Mouse (Mus musculus): ENCODE measurements around the gene Palm. TPM values are rescaled to one million over a fixed set of nuclear protein-coding genes. Genes with fewer than 3 reads are reported as not detected.

The Palm gene
- polyA plus RNA-seq (2014; fragmentation: Nextera tagmentation; extraction: Ambion mirVana): 233 and 247 TPM in 2 replicates

DNA sequence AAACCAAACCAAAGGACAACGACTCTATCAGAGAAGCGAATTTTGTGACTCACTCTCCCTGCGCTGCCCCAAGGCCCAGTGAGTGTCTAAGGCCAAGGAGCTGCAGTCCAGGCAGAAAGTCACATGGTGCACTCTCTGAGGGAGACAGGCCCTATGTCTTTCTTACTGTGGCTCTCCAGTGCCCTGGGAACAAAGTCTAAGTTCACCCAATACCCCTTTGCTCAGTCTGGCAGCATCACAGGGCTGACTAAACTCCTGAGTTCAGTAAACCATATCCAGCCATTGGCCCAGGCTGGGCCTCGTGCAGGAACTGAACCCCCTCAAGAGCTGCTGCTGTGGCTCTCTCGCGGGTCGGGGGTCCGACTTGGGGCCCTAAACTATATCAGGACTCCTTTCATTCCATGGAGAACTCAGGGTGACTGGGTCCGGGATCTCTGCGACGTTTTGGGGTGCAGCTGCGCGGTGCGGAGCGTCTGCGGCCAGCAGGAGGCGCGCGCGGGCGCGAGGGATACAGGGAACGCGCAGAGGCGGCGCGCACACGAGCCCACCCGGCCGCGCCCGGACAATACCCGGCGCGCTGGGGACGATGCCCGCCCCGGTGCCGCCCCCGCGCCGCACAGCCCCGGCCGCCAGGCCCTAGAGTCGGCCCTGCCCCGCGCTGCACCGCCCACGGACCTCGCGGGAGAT lies at the start of gene Palm:
TSS of gene Palm (plus strand) at position 522 of the 687 bp plus-strand sequence.
- peak within 1 kb of the TSS; percentile 85 for H3K4me3 ChIP-seq (ENCODE audit: low read depth, low read length)
- H3K9ac ChIP-seq (replicated peaks; ENCODE audit: low read depth, low read length): peak within 1 kb of the TSS; percentile 97
- 5% methylated on average over 51 of the region's 51 CpGs for WGBS
- peak; percentile 73 for ATAC-seq (ENCODE audit: low read depth)
- H3K4me1 ChIP-seq (ENCODE audit: control insufficient read depth, insufficient read depth, low read length): peaks cover 19% of the 10 kb centered on the region
- H3K27me3 ChIP-seq (ENCODE audit: control insufficient read depth, insufficient read depth, low read length): no peaks in the 10 kb centered on the region; the same call in 1 of the 2 replicates
- peak within 1 kb of the TSS; percentile 80 for H3K4me2 ChIP-seq (ENCODE audit: low read depth, low read length)
- H3K9me3 ChIP-seq (ENCODE audit: control insufficient read depth, low read length): no peaks in the 10 kb centered on the region
- H3K27ac ChIP-seq (ENCODE audit: low read depth, low read length): peak within 1 kb of the TSS; percentile 88
- H3K36me3 ChIP-seq (ENCODE audit: control insufficient read depth, insufficient read depth, low read length): no peaks in the 10 kb centered on the region

GRCm38 (mm10) chr10:79743650-79744365 lies 49.6 kb upstream of the Palm start:
- Histone ChIP-seq H3K4me2 (ENCODE audit: low read depth, low read length) (no peak overlapping the region), H3K27me3 (ENCODE audit: control insufficient read depth, insufficient read depth, low read length) (no peaks in the 10 kb centered on the region), H3K36me3 (ENCODE audit: control insufficient read depth, insufficient read depth, low read length) (peaks cover 48% of the 10 kb centered on the region), H3K4me3 (ENCODE audit: low read depth, low read length) (no peak overlapping the region), H3K9me3 (ENCODE audit: control insufficient read depth, low read length) (peaks cover 10% of the 10 kb centered on the region), H3K27ac (ENCODE audit: low read depth, low read length) (no peak overlapping the region), H3K4me1 (ENCODE audit: control insufficient read depth, insufficient read depth, low read length) (0 out of 2 replicates have a peak, but pooled peaks cover 9% of the 10 kb centered on the region), H3K9ac (replicated peaks; ENCODE audit: low read depth, low read length) (no peak overlapping the region)
- no peak for ATAC-seq (ENCODE audit: low read depth)
- 97% methylated on average over 15 of the region's 15 CpGs for WGBS

DNA sequence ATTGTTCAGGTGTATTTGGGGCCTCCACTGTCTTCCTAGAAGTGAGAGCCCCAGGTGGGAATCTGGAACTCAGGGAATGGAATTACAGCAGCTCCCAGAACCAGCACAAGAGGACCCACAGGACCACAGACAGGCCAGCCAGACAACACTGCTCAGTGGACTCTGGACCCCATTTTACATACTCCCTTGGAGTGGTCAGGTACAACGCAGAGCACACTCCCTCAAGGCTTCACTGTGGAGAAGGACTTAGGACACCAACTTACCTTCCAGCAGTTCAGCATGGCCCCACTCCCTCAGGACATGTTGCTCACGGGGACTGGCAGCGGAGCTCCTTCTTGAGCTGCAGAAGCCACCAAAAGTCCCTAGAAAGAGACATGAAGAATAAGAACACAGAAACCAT lies 48.0 kb upstream of the Palm start:
- Histone ChIP-seq H3K4me1 (ENCODE audit: control insufficient read depth, insufficient read depth, low read length) (0 out of 2 replicates have a peak, but pooled peaks cover 9% of the 10 kb centered on the region), H3K27me3 (ENCODE audit: control insufficient read depth, insufficient read depth, low read length) (no peaks in the 10 kb centered on the region), H3K4me2 (ENCODE audit: low read depth, low read length) (peak overlapping the region; percentile 75), H3K9me3 (ENCODE audit: control insufficient read depth, low read length) (no peaks in the 10 kb centered on the region), H3K27ac (ENCODE audit: low read depth, low read length) (no peak overlapping the region), H3K36me3 (ENCODE audit: control insufficient read depth, insufficient read depth, low read length) (peaks cover 32% of the 10 kb centered on the region), H3K4me3 (ENCODE audit: low read depth, low read length) (peak overlapping the region; percentile 62; the same call in 1 of the 2 replicates), H3K9ac (replicated peaks; ENCODE audit: low read depth, low read length) (no peak overlapping the region)
- 88% methylated on average over 3 of the region's 3 CpGs for WGBS
- ATAC-seq (ENCODE audit: low read depth): no peak

- Histone ChIP-seq H3K4me3 (ENCODE audit: low read depth, low read length) (peak within 1 kb of the TSS; percentile 62), H3K27me3 (ENCODE audit: control insufficient read depth, insufficient read depth, low read length) (no peaks in the 10 kb centered on the region), H3K36me3 (ENCODE audit: control insufficient read depth, insufficient read depth, low read length) (peaks cover 24% of the 10 kb centered on the region), H3K27ac (ENCODE audit: low read depth, low read length) (no peak within 1 kb of the TSS), H3K4me2 (ENCODE audit: low read depth, low read length) (peak within 1 kb of the TSS; percentile 75), H3K9ac (replicated peaks; ENCODE audit: low read depth, low read length) (peak within 1 kb of the TSS; percentile 51), H3K9me3 (ENCODE audit: control insufficient read depth, low read length) (no peaks in the 10 kb centered on the region), H3K4me1 (ENCODE audit: control insufficient read depth, insufficient read depth, low read length) (0 out of 2 replicates have a peak, but pooled peaks cover 9% of the 10 kb centered on the region)
- ATAC-seq (ENCODE audit: low read depth): peak; percentile 95
- 3% methylated on average over 38 of the region's 38 CpGs for WGBS
These were observed 47.2 kb upstream of the Palm start, which contains the start of gene Polrmt for GRCm38 (mm10) chr10:79745898-79746773. TSS of gene Polrmt (minus strand) at chr10:79746581.

DNA sequence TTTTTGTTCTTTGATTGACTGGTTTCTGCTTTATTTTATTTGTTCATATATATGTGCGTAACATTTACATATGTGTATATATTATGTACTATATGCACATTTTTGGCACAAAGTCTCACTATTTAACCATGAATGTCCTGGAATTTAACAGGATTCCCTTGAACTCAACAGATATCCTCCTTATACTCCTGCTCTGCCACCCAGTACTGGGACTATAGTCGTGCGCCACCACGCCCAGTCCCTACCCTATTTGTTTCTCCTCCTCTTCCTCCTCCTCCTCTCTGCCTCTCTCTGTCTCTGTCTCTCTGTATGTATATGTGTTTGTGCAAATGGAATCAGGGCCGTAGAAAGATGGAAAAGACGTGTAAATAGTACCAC lies 46.6 kb upstream of the Palm start:
- WGBS: 23% methylated on average over 6 of the region's 6 CpGs
- Histone ChIP-seq H3K27me3 (ENCODE audit: control insufficient read depth, insufficient read depth, low read length) (no peaks in the 10 kb centered on the region), H3K4me3 (ENCODE audit: low read depth, low read length) (peak overlapping the region; percentile 62), H3K4me2 (ENCODE audit: low read depth, low read length) (peak overlapping the region; percentile 75), H3K36me3 (ENCODE audit: control insufficient read depth, insufficient read depth, low read length) (peaks cover 18% of the 10 kb centered on the region), H3K9me3 (ENCODE audit: control insufficient read depth, low read length) (no peaks in the 10 kb centered on the region), H3K9ac (replicated peaks; ENCODE audit: low read depth, low read length) (0 out of 2 replicates have a peak overlapping the region, but pooled peaks have one; percentile 21), H3K27ac (ENCODE audit: low read depth, low read length) (no peak overlapping the region), H3K4me1 (ENCODE audit: control insufficient read depth, insufficient read depth, low read length) (0 out of 2 replicates have a peak, but pooled peaks cover 9% of the 10 kb centered on the region)
- peak; percentile 61 for ATAC-seq (ENCODE audit: low read depth)

DNA sequence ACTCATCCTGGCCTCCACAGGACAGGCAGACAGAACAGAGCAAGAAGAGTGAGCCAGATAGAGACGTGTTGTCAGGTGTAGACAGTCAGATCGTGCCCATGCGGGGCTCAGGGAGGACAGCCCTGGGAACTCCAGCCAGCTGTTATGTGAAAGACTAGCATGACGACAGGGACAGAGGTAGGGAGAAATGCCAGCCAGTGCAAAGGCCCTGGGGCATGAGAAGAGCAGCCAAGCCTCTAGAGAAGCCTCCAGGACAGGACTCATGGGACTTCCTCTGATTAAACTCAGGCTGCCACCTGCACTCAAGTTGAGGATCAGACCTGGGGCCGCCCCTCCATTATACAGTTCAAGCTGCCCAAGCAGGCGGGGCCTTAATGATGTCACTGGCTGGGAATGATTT lies 44.9 kb upstream of the Palm start:
- Histone ChIP-seq H3K4me3 (ENCODE audit: low read depth, low read length) (no peak overlapping the region), H3K9me3 (ENCODE audit: control insufficient read depth, low read length) (no peaks in the 10 kb centered on the region), H3K9ac (replicated peaks; ENCODE audit: low read depth, low read length) (no peak overlapping the region), H3K27ac (ENCODE audit: low read depth, low read length) (no peak overlapping the region), H3K4me1 (ENCODE audit: control insufficient read depth, insufficient read depth, low read length) (0 out of 2 replicates have a peak, but pooled peaks cover 9% of the 10 kb centered on the region), H3K4me2 (ENCODE audit: low read depth, low read length) (no peak overlapping the region), H3K27me3 (ENCODE audit: control insufficient read depth, insufficient read depth, low read length) (no peaks in the 10 kb centered on the region), H3K36me3 (ENCODE audit: control insufficient read depth, insufficient read depth, low read length) (peaks cover 5% of the 10 kb centered on the region; the same call in 1 of the 2 replicates)
- ATAC-seq (ENCODE audit: low read depth): no peak
- WGBS: 73% methylated on average over 6 of the region's 6 CpGs

DNA sequence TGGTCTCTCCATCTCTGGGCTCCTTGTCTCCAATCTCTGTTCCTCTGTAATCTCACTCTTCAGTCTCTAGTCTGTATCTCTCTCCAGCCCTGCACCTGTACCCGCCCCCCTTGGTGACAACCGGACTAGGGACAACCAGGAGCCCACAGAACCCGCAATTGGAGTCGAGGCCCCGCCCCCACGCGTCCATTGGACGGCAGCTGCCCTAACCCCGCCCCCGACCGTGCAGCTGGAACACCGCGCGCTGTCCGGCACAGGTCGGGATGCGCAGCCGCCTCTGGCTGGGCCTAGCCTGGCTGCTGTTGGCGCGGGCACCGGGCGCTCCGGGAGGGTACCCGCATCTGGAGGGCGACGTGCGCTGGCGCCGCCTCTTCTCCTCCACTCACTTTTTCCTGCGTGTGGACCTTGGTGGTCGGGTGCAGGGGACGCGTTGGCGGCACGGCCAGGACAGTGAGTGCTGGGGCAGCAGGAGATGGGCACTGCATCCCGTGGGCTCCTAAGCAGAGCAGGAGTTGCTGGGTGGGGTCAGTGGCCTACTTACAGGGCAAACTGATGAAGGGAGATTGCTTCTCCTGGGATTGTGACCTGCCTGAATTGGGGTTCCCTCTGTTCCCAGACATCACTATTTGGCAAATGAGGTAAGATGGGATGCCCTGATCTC lies 38.4 kb upstream of the Palm start, which contains the start of gene Fgf22:
TSS of gene Fgf22 (plus strand) at position 221 of the 661 bp plus-strand sequence.
- Histone ChIP-seq H3K4me1 (ENCODE audit: control insufficient read depth, insufficient read depth, low read length) (no peaks in the 10 kb centered on the region), H3K4me2 (ENCODE audit: low read depth, low read length) (peak within 1 kb of the TSS; percentile 58), H3K36me3 (ENCODE audit: control insufficient read depth, insufficient read depth, low read length) (peaks cover 25% of the 10 kb centered on the region), H3K9me3 (ENCODE audit: control insufficient read depth, low read length) (no peaks in the 10 kb centered on the region), H3K4me3 (ENCODE audit: low read depth, low read length) (peak within 1 kb of the TSS; percentile 28), H3K9ac (replicated peaks; ENCODE audit: low read depth, low read length) (peak within 1 kb of the TSS; percentile 41; the same call in 1 of the 2 replicates), H3K27ac (ENCODE audit: low read depth, low read length) (no peak within 1 kb of the TSS), H3K27me3 (ENCODE audit: control insufficient read depth, insufficient read depth, low read length) (no peaks in the 10 kb centered on the region)
- 1% methylated on average over 36 of the region's 36 CpGs for WGBS
- ATAC-seq (ENCODE audit: low read depth): peak; percentile 83

DNA sequence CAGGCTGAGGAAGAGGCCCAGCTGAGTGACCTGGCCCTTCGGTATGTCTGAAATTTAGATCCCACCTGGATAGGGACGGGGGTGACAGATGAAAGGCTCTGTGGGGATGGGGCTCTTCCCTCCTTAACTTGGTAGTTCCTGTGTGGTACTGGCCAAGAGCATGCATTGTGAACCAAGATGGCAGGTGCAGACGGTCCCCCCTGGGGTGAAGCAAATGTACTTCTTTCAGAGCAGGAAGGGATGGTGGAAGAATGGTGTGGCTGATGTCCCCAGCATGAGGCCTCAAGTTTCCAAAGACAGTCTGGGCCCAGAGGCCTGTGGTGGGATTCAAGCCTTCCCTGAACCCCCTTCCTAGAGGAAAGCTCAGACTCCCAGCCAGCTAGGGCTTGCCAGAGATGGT lies 37.5 kb upstream of the Palm start:
- H3K4me3 ChIP-seq (ENCODE audit: low read depth, low read length): peak overlapping the region; percentile 28; the same call in 1 of the 2 replicates
- H3K9me3 ChIP-seq (ENCODE audit: control insufficient read depth, low read length): no peaks in the 10 kb centered on the region
- peaks cover 26% of the 10 kb centered on the region for H3K36me3 ChIP-seq (ENCODE audit: control insufficient read depth, insufficient read depth, low read length)
- no peaks in the 10 kb centered on the region for H3K4me1 ChIP-seq (ENCODE audit: control insufficient read depth, insufficient read depth, low read length)
- H3K27ac ChIP-seq (ENCODE audit: low read depth, low read length): no peak overlapping the region
- no peak for ATAC-seq (ENCODE audit: low read depth)
- no peak overlapping the region for H3K4me2 ChIP-seq (ENCODE audit: low read depth, low read length)
- no peaks in the 10 kb centered on the region for H3K27me3 ChIP-seq (ENCODE audit: control insufficient read depth, insufficient read depth, low read length)
- H3K9ac ChIP-seq (replicated peaks; ENCODE audit: low read depth, low read length): no peak overlapping the region
- WGBS: 78% methylated on average over 3 of the region's 3 CpGs
